Mouse (Mus musculus) CH12.LX (cell line): ENCODE results near the gene Stk32c. TPM values are rescaled to one million over a fixed set of nuclear protein-coding genes. Genes with fewer than 3 reads are reported as not detected.

Source experiments
- DNase-seq: peaks from one replicate; pipeline ENCODE4 v3.0.0-alpha.2; 2013; ENCODE audit errors: extremely low read depth
- H3K27ac ChIP-seq: 2 replicates; pipeline ENCODE4 v1.5.1; 2012; ENCODE audit warnings: low read depth, mild to moderate bottlenecking, control low read depth, moderate library complexity; ENCODE audit not compliant: insufficient read depth
- H3K27me3 ChIP-seq: replicated peaks from 2 replicates; pipeline ENCODE3; 2012; ENCODE audit warnings: inconsistent platforms
- H3K36me3 ChIP-seq, 2 experiments: replicated peaks in 1 of 2; 2 replicates each; pipeline versions ENCODE3 to v1.6.1; 2012; ENCODE audit warnings: inconsistent platforms in 1 of 2, low read length in 1 of 2, mild to moderate bottlenecking in 1 of 2, mixed read lengths in 1 of 2, moderate library complexity in 1 of 2; ENCODE audit not compliant: control insufficient read depth in 1 of 2, insufficient read depth in 1 of 2
- H3K4me1 ChIP-seq, 2 experiments: 2 replicates each; pipeline ENCODE4 v1.6.1; 2012; ENCODE audit warnings: inconsistent platforms in 1 of 2, moderate library complexity in 1 of 2; ENCODE audit not compliant: insufficient read depth in 2 of 2, control insufficient read depth in 1 of 2
- H3K4me2 ChIP-seq: 2 replicates; pipeline ENCODE4 v1.6.1; 2012; ENCODE audit warnings: low read depth, mild to moderate bottlenecking, control low read depth; ENCODE audit not compliant: poor library complexity, insufficient read depth, severe bottlenecking
- H3K4me3 ChIP-seq, 3 experiments: fragments of 150-350 bp in 1 of 3; sonication (generic) in 1 of 3; replicated peaks in 1 of 3; 2 replicates each; pipeline versions ENCODE3 to v1.5.1; 2011 to 2012; ENCODE audit warnings: low read depth in 2 of 3, low read length in 2 of 3, mild to moderate bottlenecking in 2 of 3, moderate library complexity in 2 of 3, control low read depth in 1 of 3, improper control_type of control experiment in 1 of 3, inconsistent platforms in 1 of 3, mixed read lengths in 1 of 3; ENCODE audit not compliant: poor library complexity in 1 of 3
- H3K79me2 ChIP-seq: replicated peaks from 2 replicates; pipeline ENCODE4 v1.6.1; 2012; ENCODE audit warnings: mild to moderate bottlenecking, moderate library complexity; ENCODE audit not compliant: control insufficient read depth, poor library complexity, insufficient read depth, severe bottlenecking; ENCODE audit errors: extremely low read depth
- H3K9ac ChIP-seq: 2 replicates; pipeline ENCODE4 v1.6.1; 2012; ENCODE audit warnings: low read depth, mild to moderate bottlenecking, control low read depth, moderate library complexity; ENCODE audit not compliant: insufficient read depth
- H3K9me3 ChIP-seq: replicated peaks from 2 replicates; pipeline ENCODE3; 2012; ENCODE audit warnings: low read length, inconsistent platforms, mixed read lengths
- CHD2 ChIP-seq: IDR thresholded peaks from 2 replicates; pipeline ENCODE4 v1.6.1; 2011; ENCODE audit warnings: low read length, improper control_type of control experiment
- CTCF ChIP-seq, 2 experiments: IDR thresholded peaks in 1 of 2; conservative IDR thresholded peaks in 1 of 2; 2 replicates each; pipeline ENCODE4 v1.5.1; 2011 to 2012; ENCODE audit warnings: low read depth in 2 of 2, low read length in 2 of 2, improper control_type of control experiment in 1 of 2, inconsistent platforms in 1 of 2, mild to moderate bottlenecking in 1 of 2, moderate library complexity in 1 of 2
- ELF1 ChIP-seq: IDR thresholded peaks from 2 replicates; pipeline ENCODE4 v1.6.1; 2014; ENCODE audit warnings: low read depth, mild to moderate bottlenecking, inconsistent platforms, low read length, improper control_type of control experiment
- EP300 ChIP-seq: IDR thresholded peaks from 2 replicates; pipeline ENCODE4 v1.6.1; 2011; ENCODE audit warnings: low read length, improper control_type of control experiment
- HCFC1 ChIP-seq: IDR thresholded peaks from 2 replicates; pipeline ENCODE4 v1.6.1; 2012; ENCODE audit warnings: low read depth, mild to moderate bottlenecking, inconsistent platforms, low read length, improper control_type of control experiment
- IRF4 ChIP-seq: IDR thresholded peaks from 2 replicates; pipeline ENCODE4 v1.6.1; 2014; ENCODE audit warnings: low read depth, mild to moderate bottlenecking, inconsistent platforms, low read length, improper control_type of control experiment
- JUND ChIP-seq: conservative IDR thresholded peaks from 2 replicates; pipeline ENCODE4 v1.6.1; 2011; ENCODE audit warnings: low read depth, low read length, improper control_type of control experiment
- KAT2A ChIP-seq: IDR thresholded peaks from 2 replicates; pipeline ENCODE4 v1.6.1; 2012; ENCODE audit warnings: low read length, improper control_type of control experiment, inconsistent platforms; ENCODE audit not compliant: insufficient replicate concordance
- MEF2A ChIP-seq: IDR thresholded peaks from 2 replicates; pipeline ENCODE4 v1.6.1; 2014; ENCODE audit warnings: low read depth, mild to moderate bottlenecking, inconsistent platforms, low read length, improper control_type of control experiment, borderline replicate concordance
- MXI1 ChIP-seq: IDR thresholded peaks from 2 replicates; pipeline ENCODE4 v1.6.1; 2011; ENCODE audit warnings: mild to moderate bottlenecking, low read depth, low read length, improper control_type of control experiment
- MYC ChIP-seq: IDR thresholded peaks from 2 replicates; pipeline ENCODE4 v1.6.1; 2011; ENCODE audit warnings: low read depth, mild to moderate bottlenecking, improper control_type of control experiment, low read length
- NELFE ChIP-seq: IDR thresholded peaks from 2 replicates; pipeline ENCODE4 v1.6.1; 2011; ENCODE audit warnings: low read depth, low read length, improper control_type of control experiment
- NRF1 ChIP-seq: IDR thresholded peaks from 2 replicates; pipeline ENCODE4 v1.6.1; 2014; ENCODE audit warnings: low read depth, mild to moderate bottlenecking, inconsistent platforms, low read length, improper control_type of control experiment, moderate library complexity
- POLR2A ChIP-seq: IDR thresholded peaks from 2 replicates; pipeline ENCODE4 v1.6.1; 2011; ENCODE audit warnings: low read depth, mild to moderate bottlenecking, improper control_type of control experiment, low read length
- POLR2AphosphoS2 ChIP-seq: IDR thresholded peaks from 2 replicates; pipeline ENCODE4 v1.6.1; 2011; ENCODE audit warnings: low read depth, low read length, improper control_type of control experiment
- RAD21 ChIP-seq: IDR thresholded peaks from 2 replicates; pipeline ENCODE4 v1.6.1; 2011; ENCODE audit warnings: low read depth, mild to moderate bottlenecking, low read length, improper control_type of control experiment, moderate library complexity
- RCOR1 ChIP-seq: conservative IDR thresholded peaks from 2 replicates; pipeline ENCODE4 v1.6.1; 2012; ENCODE audit warnings: low read depth, mild to moderate bottlenecking, inconsistent platforms, low read length, improper control_type of control experiment
- TCF12 ChIP-seq: IDR thresholded peaks from 2 replicates; pipeline ENCODE4 v1.6.1; 2014; ENCODE audit warnings: low read depth, mild to moderate bottlenecking, inconsistent platforms, low read length, improper control_type of control experiment
- UBTF ChIP-seq: IDR thresholded peaks from 2 replicates; pipeline ENCODE4 v1.6.1; 2012; ENCODE audit warnings: low read depth, mild to moderate bottlenecking, inconsistent platforms, low read length, improper control_type of control experiment, moderate library complexity
- USF2 ChIP-seq: conservative IDR thresholded peaks from 2 replicates; pipeline ENCODE4 v1.6.1; 2011; ENCODE audit warnings: low read depth, low read length, improper control_type of control experiment
- ZC3H11A ChIP-seq: IDR thresholded peaks from 2 replicates; pipeline ENCODE4 v1.6.1; 2012; ENCODE audit warnings: low read depth, mild to moderate bottlenecking, inconsistent platforms, low read length, improper control_type of control experiment
- ZKSCAN1 ChIP-seq: IDR thresholded peaks from 2 replicates; pipeline ENCODE4 v1.6.1; 2012; ENCODE audit warnings: low read depth, inconsistent platforms, low read length, improper control_type of control experiment, borderline replicate concordance
- dilution Hi-C: fragments of 300-500 bp; cut with MboI; formaldehyde crosslinking; loops from 2 replicates; pipeline ENCODE4 v1.14.3; 2020; ENCODE audit warnings: low sequenced_read_pairs; ENCODE audit not compliant: extremely low pct_unique_long_range_greater_than_20kb, extremely low pct_ligation_motif_present
- in situ Hi-C: fragments of 300-500 bp; cut with MboI; formaldehyde crosslinking; loops from 3 replicates; pipeline ENCODE4 v1.14.3; 2019; ENCODE audit warnings: low sequenced_read_pairs, low pct_ligation_motif_present, low pct_unique_long_range_greater_than_20kb, mixed read lengths
- polyA plus RNA-seq: library from polyadenylated mRNA; unstranded; fragments of >175 nt; gene quantifications from 2 replicates; pipeline ENCODE4 v1.2.1, GENCODE M21; 2012; ENCODE audit warnings: low read depth; ENCODE audit not compliant: insufficient read length
- total RNA-seq, 2 experiments: library from RNA; depleted of rRNA; stranded (reverse); fragments of 300-350 nt in 1 of 2; fragments of >200 nt in 1 of 2; gene quantifications; 2 replicates each; pipeline ENCODE4 v1.2.3; 2012 to 2014

The Stk32c gene
- total and polyA plus RNA-seq, 3 experiments: not detected

- H3K4me2 ChIP-seq: no peak overlapping the region
- no peaks in the 10 kb centered on the region for H3K4me1 ChIP-seq
- H3K9me3 ChIP-seq: no peaks in the 10 kb centered on the region
- H3K9ac ChIP-seq: no peak overlapping the region
- H3K4me3 ChIP-seq: no peak overlapping the region
- no peak for TF ChIP-seq MXI1
- TF ChIP-seq HCFC1: no peak
- TF ChIP-seq RAD21: no peak
- no peak for TF ChIP-seq ZKSCAN1
- no peak for TF ChIP-seq CHD2
- no peak for TF ChIP-seq MYC
- TF ChIP-seq POLR2A: no peak
- TF ChIP-seq TCF12: no peak
- no peak for TF ChIP-seq JUND
- TF ChIP-seq EP300: no peak
- TF ChIP-seq POLR2AphosphoS2: no peak
- TF ChIP-seq NELFE: no peak
- no peak for TF ChIP-seq KAT2A
- no peak for TF ChIP-seq NRF1
- no peak for TF ChIP-seq CTCF (conservative IDR thresholded peaks at IDR 0.05 in 1 of 2, IDR thresholded peaks at IDR 0.05 in 1 of 2; ENCODE audit: low read depth in 2 of 2, low read length in 2 of 2)
- TF ChIP-seq USF2: no peak
- TF ChIP-seq ELF1: no peak
- TF ChIP-seq ZC3H11A: no peak
- TF ChIP-seq UBTF: no peak
- TF ChIP-seq, all 38 proteins: peak for 0
- DNase-seq: no peak
- dilution Hi-C loops (no loop called here), in situ Hi-C loops (no loop called here)
- H3K27me3 ChIP-seq: peaks cover 72% of the 10 kb centered on the region
- H3K79me2 ChIP-seq: no peaks in the 10 kb centered on the region
- H3K36me3 ChIP-seq: no peaks in the 10 kb centered on the region
- H3K27ac ChIP-seq: no peak overlapping the region
Observed at GRCm38 (mm10) chr7:139086195-139087158, 126.6 kb downstream of the Stk32c start.

- Histone ChIP-seq H3K9me3 (peaks cover 3% of the 10 kb centered on the region), H3K79me2 (no peaks in the 10 kb centered on the region), H3K9ac (no peak within 1 kb of the TSS), H3K36me3 (no peaks in the 10 kb centered on the region), H3K4me1 (no peaks in the 10 kb centered on the region), H3K4me2 (no peak within 1 kb of the TSS), H3K4me3 (no peak within 1 kb of the TSS), H3K27ac (no peak within 1 kb of the TSS), H3K27me3 (peaks cover 69% of the 10 kb centered on the region)
- no peak for DNase-seq
- in situ Hi-C loops (no loop called here), dilution Hi-C loops (no loop called here)
- TF ChIP-seq EP300: no peak
- TF ChIP-seq RCOR1: no peak
- no peak for TF ChIP-seq ZKSCAN1
- TF ChIP-seq MEF2A: no peak
- TF ChIP-seq NELFE: no peak
- TF ChIP-seq JUND: no peak
- no peak for TF ChIP-seq ELF1
- no peak for TF ChIP-seq IRF4
- TF ChIP-seq RAD21: no peak
Observed at GRCm38 (mm10) chr7:139085629-139086194, 127.4 kb downstream of the Stk32c start, which contains the start of gene Dpysl4. Gene Dpysl4, plus strand, starts transcription at chr7:139086001.
